Mouse (Mus musculus): ENCODE results near the gene Tctex1d2. TPM values are rescaled to one million over a fixed set of nuclear protein-coding genes. Genes with fewer than 3 reads are reported as not detected.

Gene Tctex1d2
- total RNA-seq, 1 experiment from 2014 or later, result 7.7 TPM

GRCm38 (mm10) chr16:32469404-32470105 is 50.1 kb downstream of the Tctex1d2 start:
- DNase-seq, result no peak

- DNase-seq, result no peak
Observed at GRCm38 (mm10) chr16:32472276-32473015, 52.9 kb downstream of the Tctex1d2 start.

GRCm38 (mm10) chr16:32477315-32477714 is 57.8 kb downstream of the Tctex1d2 start:
- DNase-seq, result no peak

Other genes starting within 250 kb of the Tctex1d2 start
- gene Bex6, start 239.9 kb upstream of the Tctex1d2 start, total RNA-seq (2021), result not detected in 2 replicates
- 19.6 and 22.8 TPM in 2 replicates for gene Fbxo45, start 172.5 kb upstream of the Tctex1d2 start, total RNA-seq (2021)
- 15.1 and 16.3 TPM in 2 replicates for gene Wdr53, start 172.5 kb upstream of the Tctex1d2 start, total RNA-seq (2021)
- gene Smco1, start 148.2 kb upstream of the Tctex1d2 start, total RNA-seq (2021), result 0.36 TPM in 1 of 2 replicates, not detected in the other
- gene Rnf168, start 142.2 kb upstream of the Tctex1d2 start, total RNA-seq (2021), result 29.1 and 33.9 TPM in 2 replicates
- gene Ubxn7, start 87.4 kb upstream of the Tctex1d2 start, total RNA-seq (2021), result 40.4 and 77.1 TPM in 2 replicates
- gene Tm4sf19, start 19.2 kb upstream of the Tctex1d2 start, total RNA-seq (2021), result not detected in 2 replicates
- 83.4 and 100 TPM in 2 replicates for gene Pcyt1a, start 11.2 kb downstream of the Tctex1d2 start, total RNA-seq (2021)
- not detected in 2 replicates for gene Slc51a, start 68.2 kb downstream of the Tctex1d2 start, total RNA-seq (2021)
- not detected in 2 replicates for gene Zdhhc19, start 76.6 kb downstream of the Tctex1d2 start, total RNA-seq (2021)
- 37.9 and 42.6 TPM in 2 replicates for gene Tfrc, start 189.2 kb downstream of the Tctex1d2 start, total RNA-seq (2021)
- gene Tnk2, start 224.2 kb downstream of the Tctex1d2 start, total RNA-seq (2021), result 34.8 and 52.2 TPM in 2 replicates